Mouse (Mus musculus) lung, adult 2 months (tissue): ENCODE results near the gene Cep63. TPM values are rescaled to one million over a fixed set of nuclear protein-coding genes. Genes with fewer than 3 reads are reported as not detected.

ENCODE experiments used
- DNase-seq: peaks from one replicate; pipeline ENCODE4 v3.0.0; 2022
- H3K4me1 ChIP-seq: fragments of 200-500 bp; 2 replicates; pipeline ENCODE4 v1.6.1; 2011; ENCODE audit warnings: low read length; ENCODE audit not compliant: control insufficient read depth, insufficient read depth
- H3K4me3 ChIP-seq: fragments of 200-500 bp; replicated peaks from 2 replicates; pipeline ENCODE3; 2011; ENCODE audit warnings: low read depth, mild to moderate bottlenecking, control low read depth, low read length; ENCODE audit errors: extremely low read depth
- CTCF ChIP-seq: fragments of 200-500 bp; IDR thresholded peaks from 2 replicates; pipeline ENCODE4 v1.5.1; 2011; ENCODE audit warnings: mild to moderate bottlenecking, low read length, control low read depth; ENCODE audit not compliant: insufficient read depth
- POLR2A ChIP-seq: fragments of 200-500 bp; IDR thresholded peaks from 2 replicates; pipeline ENCODE4 v1.6.1; 2011; ENCODE audit warnings: low read depth, mild to moderate bottlenecking, control low read depth, low read length, borderline replicate concordance; ENCODE audit errors: extremely low read depth
- WGBS: fragments of 180-500 bp; shearing (Covaris S2); methylation state at CpG from one replicate; pipeline ENCODE4 v1.1.7; 2018; 5-methylcytosine and 5-hydroxymethylcytosine counted together
- polyA plus RNA-seq: library from polyadenylated mRNA; depleted of rRNA; stranded (reverse); fragments of >200 nt; gene quantifications from 2 replicates; pipeline ENCODE4 v1.2.3, GENCODE M21; 2012

Cep63 gene
- polyA plus RNA-seq, 1 experiment: 5.2 TPM

DNA sequence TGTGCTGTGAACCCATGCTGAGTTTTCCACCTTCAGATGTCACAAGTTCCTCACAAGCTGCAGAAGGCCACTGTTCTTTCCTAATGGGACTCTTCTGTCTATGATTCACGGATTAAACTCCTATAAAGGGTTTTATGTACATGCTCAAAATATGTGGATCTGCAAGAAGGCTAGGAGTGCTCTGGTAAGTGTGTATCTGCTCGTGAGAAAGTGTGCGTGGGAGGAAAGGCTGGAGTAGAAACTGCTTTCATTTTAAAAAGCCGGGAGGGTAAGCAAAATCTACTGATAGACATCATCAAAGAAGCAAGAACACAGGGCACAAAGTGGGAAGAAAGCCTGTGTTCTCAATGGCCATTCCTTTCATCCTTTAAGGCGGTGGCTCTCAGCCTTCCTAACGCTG, 20.7 kb upstream of the Cep63 start:
- Histone ChIP-seq H3K4me3 (no peak overlapping the region), H3K4me1 (peaks cover 9% of the 10 kb centered on the region)
- no peak for TF ChIP-seq POLR2A
- TF ChIP-seq CTCF: no peak
- WGBS: 70% methylated on average over 6 of the region's 6 CpGs
- no peak for DNase-seq

DNA sequence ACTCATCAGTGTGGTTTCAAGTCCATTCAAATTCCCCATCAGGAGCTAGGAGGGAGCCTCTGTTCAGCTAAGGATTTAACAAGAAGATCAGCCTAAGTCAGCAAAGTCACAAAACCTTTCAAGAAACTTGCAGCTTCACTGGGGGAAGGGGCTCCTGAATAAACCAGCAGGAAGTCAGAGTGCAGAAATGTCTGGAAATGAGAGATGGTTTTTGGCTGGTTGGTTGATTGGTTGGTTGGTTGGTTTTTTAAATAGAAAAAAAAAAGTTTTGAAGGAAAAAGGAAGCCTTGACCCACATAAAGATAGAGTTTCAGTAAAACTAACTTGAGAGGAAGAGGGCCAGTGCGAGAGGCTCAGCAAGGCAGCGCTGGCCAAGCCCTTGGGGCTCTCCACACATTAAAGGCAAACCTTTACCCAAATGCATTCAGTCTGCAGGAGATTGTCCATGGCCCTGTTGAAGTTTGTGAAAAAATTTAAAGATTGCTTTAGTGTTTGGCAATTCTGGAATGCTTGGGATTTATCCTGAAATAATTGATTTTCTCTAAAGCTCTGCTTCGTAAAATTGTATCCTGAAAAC, 18.9 kb upstream of the Cep63 start:
- H3K4me3 ChIP-seq: no peak overlapping the region
- WGBS: 77% methylated on average over 3 of the region's 3 CpGs
- DNase-seq: no peak
- no peak for TF ChIP-seq CTCF
- TF ChIP-seq POLR2A: no peak
- H3K4me1 ChIP-seq: peaks cover 9% of the 10 kb centered on the region

- 28% methylated on average over 10 of the region's 10 CpGs for WGBS
- TF ChIP-seq CTCF (no peak), POLR2A (0 out of 2 replicates have a peak, but pooled peaks have one; percentile 8)
- peak; percentile 75 for DNase-seq
- Histone ChIP-seq H3K4me3 (no peak overlapping the region), H3K4me1 (peaks cover 8% of the 10 kb centered on the region)
Measured at GRCm38 (mm10) chr9:102643486-102644101, 17.3 kb upstream of the Cep63 start.

DNA sequence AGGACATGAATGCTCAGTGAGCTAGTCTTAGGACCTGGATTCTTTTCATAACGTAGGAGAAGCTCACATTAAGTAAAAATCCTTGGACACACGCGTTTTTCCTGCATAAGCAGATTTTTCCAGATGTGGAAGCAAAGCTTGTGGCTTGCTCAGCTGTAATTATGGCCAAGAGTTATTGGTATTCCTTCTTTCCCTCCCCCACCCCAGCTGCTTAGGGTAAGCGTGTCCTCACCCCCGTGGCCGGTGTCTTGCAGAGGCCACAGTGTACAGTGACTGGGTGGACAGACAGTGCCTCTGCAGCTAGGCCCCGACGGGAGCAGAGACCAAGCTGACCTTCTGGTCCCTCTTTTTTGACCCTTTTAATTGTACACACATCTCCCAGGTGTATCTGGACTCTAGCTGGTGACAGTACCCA, 16.7 kb upstream of the Cep63 start:
- DNase-seq: no peak
- 28% methylated on average over 8 of the region's 8 CpGs for WGBS
- peaks cover 8% of the 10 kb centered on the region for H3K4me1 ChIP-seq
- no peak for TF ChIP-seq CTCF
- no peak for TF ChIP-seq POLR2A
- no peak overlapping the region for H3K4me3 ChIP-seq

GRCm38 (mm10) chr9:102641531-102641930, 15.2 kb upstream of the Cep63 start:
- 56% methylated on average over 6 of the region's 6 CpGs for WGBS
- TF ChIP-seq CTCF (no peak), POLR2A (no peak)
- no peak for DNase-seq
- peaks cover 8% of the 10 kb centered on the region for H3K4me1 ChIP-seq
- no peak overlapping the region for H3K4me3 ChIP-seq

DNA sequence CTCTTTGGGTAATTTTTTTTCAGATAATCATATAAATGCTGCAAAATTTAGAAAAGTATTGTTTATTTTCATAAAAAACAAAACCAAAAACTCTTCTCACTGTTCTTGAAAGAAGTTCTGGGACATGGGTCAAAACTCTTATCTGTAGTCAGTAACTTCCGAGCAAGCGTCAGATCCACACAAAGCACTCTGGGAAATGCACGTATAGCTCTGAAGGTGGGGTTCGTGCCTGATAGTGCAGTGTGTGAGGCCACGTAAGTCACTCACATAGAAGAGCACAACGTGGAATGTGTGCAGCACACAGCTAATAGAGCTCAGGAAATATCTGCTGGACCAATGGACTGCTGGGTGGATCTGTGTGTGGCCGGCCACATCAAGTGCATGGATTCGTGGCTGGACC, 13.2 kb upstream of the Cep63 start:
- WGBS: 65% methylated on average over 8 of the region's 8 CpGs
- no peak for TF ChIP-seq CTCF
- no peak for DNase-seq
- no peak overlapping the region for H3K4me3 ChIP-seq
- H3K4me1 ChIP-seq: peaks cover 6% of the 10 kb centered on the region

DNA sequence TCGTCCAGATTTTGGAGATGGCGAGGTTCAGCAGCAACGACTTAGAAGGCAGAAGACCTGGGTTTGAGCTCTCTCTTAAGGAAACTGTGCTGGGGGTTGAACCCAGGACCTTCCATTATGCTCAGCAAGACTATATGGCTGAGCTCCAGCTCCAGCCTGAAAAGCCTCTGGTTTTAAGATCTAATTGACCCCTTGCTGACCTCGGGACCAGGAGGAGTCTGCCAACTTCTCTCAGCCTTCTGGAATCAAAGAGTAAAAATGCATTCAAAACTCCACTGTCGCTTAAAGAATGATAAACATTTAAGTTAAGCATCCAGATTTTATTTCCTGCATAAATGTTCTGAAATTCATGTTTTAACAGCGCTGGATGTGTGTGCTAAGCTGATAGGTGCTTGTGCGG, 12.6 kb upstream of the Cep63 start:
- peaks cover 6% of the 10 kb centered on the region for H3K4me1 ChIP-seq
- DNase-seq: no peak
- WGBS: 40% methylated on average over 7 of the region's 7 CpGs
- no peak overlapping the region for H3K4me3 ChIP-seq
- TF ChIP-seq CTCF (no peak), POLR2A (no peak)

DNA sequence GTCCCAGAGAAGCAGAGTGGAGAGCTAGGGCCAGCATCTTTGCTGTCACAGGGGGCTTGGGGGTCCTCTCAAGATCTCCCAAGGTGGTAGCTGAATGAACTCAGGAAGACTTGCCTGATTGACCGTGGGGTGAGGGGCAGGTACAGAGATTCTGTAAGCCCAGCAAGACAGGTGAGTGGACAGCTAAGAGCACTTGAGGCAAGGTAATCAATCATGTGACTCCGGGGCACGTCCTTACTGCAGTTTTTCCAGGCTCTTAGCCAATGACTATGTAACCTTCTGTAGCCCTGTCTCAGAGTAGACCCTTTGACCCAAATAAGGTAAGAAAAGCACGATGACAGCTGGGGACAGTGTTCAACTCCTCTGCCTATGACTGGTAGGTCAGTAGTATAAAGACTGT, 10.8 kb upstream of the Cep63 start:
- 41% methylated on average over 4 of the region's 4 CpGs for WGBS
- no peak overlapping the region for H3K4me3 ChIP-seq
- no peak for TF ChIP-seq POLR2A
- TF ChIP-seq CTCF: no peak
- DNase-seq: peak; percentile 49
- H3K4me1 ChIP-seq: peaks cover 3% of the 10 kb centered on the region

GRCm38 (mm10) chr9:102636553-102636952, 10.2 kb upstream of the Cep63 start:
- WGBS: under 1% methylated on average over 4 of the region's 4 CpGs

DNA sequence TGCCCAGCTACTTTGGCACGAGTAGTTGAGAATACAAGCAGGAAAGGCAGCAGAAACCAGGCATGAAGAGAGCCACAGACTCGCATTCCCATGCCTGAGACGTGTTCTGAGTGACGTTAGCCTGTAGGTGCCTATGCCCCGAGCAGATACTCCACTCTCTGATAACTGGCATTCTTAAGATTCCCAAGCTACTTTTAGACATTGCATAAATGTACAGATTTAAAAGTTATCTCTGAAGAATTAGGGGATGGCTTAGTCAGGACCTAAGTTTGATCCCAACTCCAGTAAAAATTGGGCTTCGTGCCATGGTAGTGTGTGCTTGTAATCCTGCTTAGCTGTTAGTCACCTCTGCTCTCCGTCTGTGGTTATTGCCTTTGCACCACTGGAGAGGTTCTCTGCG, 8.1 kb upstream of the Cep63 start:
- 72% methylated on average over 8 of the region's 8 CpGs for WGBS
- TF ChIP-seq CTCF (no peak), POLR2A (no peak)
- no peak overlapping the region for H3K4me3 ChIP-seq
- peaks cover 6% of the 10 kb centered on the region for H3K4me1 ChIP-seq
- DNase-seq: no peak

More at GRCm38 (mm10) chr9:102636553-102636952, 10.2 kb upstream of the Cep63 start:
- Histone ChIP-seq H3K4me1 (peaks cover 6% of the 10 kb centered on the region), H3K4me3 (no peak overlapping the region)
- peak; percentile 30; the same call in 1 of the 2 replicates for TF ChIP-seq CTCF
- no peak for TF ChIP-seq POLR2A
- peak; percentile 58 for DNase-seq
